Mouse (Mus musculus) G1E (cell line): ENCODE results near the gene Acp4. TPM values are rescaled to one million over a fixed set of nuclear protein-coding genes. Genes with fewer than 3 reads are reported as not detected.

ENCODE experiments used
- ATAC-seq: 2 replicates; pipeline ENCODE4 v1.8.0; 2016; ENCODE audit warnings: mild to moderate bottlenecking; ENCODE audit not compliant: insufficient number of reproducible peaks, poor library complexity, low FRiP score, severe bottlenecking; ENCODE audit errors: extremely low read depth
- DNase-seq: peaks from one replicate; pipeline ENCODE4 v3.0.0; 2012; ENCODE audit warnings: low spot score
- H3K27me3 ChIP-seq: 2 replicates; pipeline ENCODE4 v1.6.1; 2012; ENCODE audit warnings: mild to moderate bottlenecking, low read length, inconsistent platforms; ENCODE audit not compliant: insufficient read depth
- H3K36me3 ChIP-seq: replicated peaks from 2 replicates; pipeline ENCODE3; 2012; ENCODE audit warnings: mild to moderate bottlenecking, inconsistent platforms
- H3K4me1 ChIP-seq: 2 replicates; pipeline ENCODE4 v1.6.1; 2012; ENCODE audit warnings: low read depth, low read length, inconsistent platforms, mixed read lengths; ENCODE audit not compliant: insufficient read depth
- H3K4me3 ChIP-seq: 2 replicates; pipeline ENCODE4 v1.5.1; 2012; ENCODE audit warnings: low read depth, mild to moderate bottlenecking, inconsistent platforms, low read length, moderate library complexity, mixed read lengths
- H3K9me3 ChIP-seq: replicated peaks from 2 replicates; pipeline ENCODE4 v1.6.1; 2012; ENCODE audit warnings: inconsistent platforms
- CTCF ChIP-seq: IDR thresholded peaks from 2 replicates; pipeline ENCODE4 v1.5.1; 2012; ENCODE audit warnings: low read depth, low read length, inconsistent platforms, mixed read lengths
- GATA1 ChIP-seq: IDR thresholded peaks from 2 replicates; pipeline ENCODE4 v1.6.1; 2012; ENCODE audit warnings: borderline replicate concordance, low read length, inconsistent platforms, mixed read lengths
- GATA2 ChIP-seq: IDR thresholded peaks from 2 replicates; pipeline ENCODE4 v1.6.1; 2012; ENCODE audit warnings: low read depth, low read length, inconsistent platforms, borderline replicate concordance
- POLR2AphosphoS5 ChIP-seq: IDR thresholded peaks from 2 replicates; pipeline ENCODE4 v1.6.1; 2012; ENCODE audit warnings: low read depth, low read length, inconsistent platforms; ENCODE audit not compliant: insufficient replicate concordance
- TAL1 ChIP-seq: conservative IDR thresholded peaks from 2 replicates; pipeline ENCODE4 v1.6.1; 2012; ENCODE audit warnings: low read depth, low read length, inconsistent platforms, mixed read lengths
- polyA plus RNA-seq: library from polyadenylated mRNA; stranded (reverse); fragments of >175 nt; gene quantifications from 2 replicates; pipeline ENCODE4 v1.2.3, GENCODE M21; 2012
- total RNA-seq, 2 experiments: library from RNA; stranded (forward) in 1 of 2; stranded (reverse) in 1 of 2; fragments of 200-1000 nt in 1 of 2; fragments of >200 nt in 1 of 2; fragmentation: Nextera tagmentation in 1 of 2; gene quantifications; 2 replicates each; pipeline ENCODE4 v1.2.3; 2014 to 2017

The Acp4 gene
- total and polyA plus RNA-seq, 3 experiments: not detected

- peaks cover 31% of the 10 kb centered on the region for H3K27me3 ChIP-seq
- DNase-seq (no peak), ATAC-seq (no peak)
- no peaks in the 10 kb centered on the region for H3K9me3 ChIP-seq
- H3K4me3 ChIP-seq: no peak overlapping the region
- peaks cover 10% of the 10 kb centered on the region for H3K4me1 ChIP-seq
- no peaks in the 10 kb centered on the region for H3K36me3 ChIP-seq
- TF ChIP-seq CTCF: no peak
- TF ChIP-seq GATA1: no peak
- no peak for TF ChIP-seq GATA2
- no peak for TF ChIP-seq TAL1
- no peak for TF ChIP-seq POLR2AphosphoS5
These were observed 12.2 kb upstream of the Acp4 start for GRCm38 (mm10) chr7:44269397-44269796.

GRCm38 (mm10) chr7:44268117-44268516, 10.9 kb upstream of the Acp4 start:
- Histone ChIP-seq H3K27me3 (peaks cover 28% of the 10 kb centered on the region), H3K4me3 (no peak overlapping the region), H3K4me1 (peaks cover 13% of the 10 kb centered on the region), H3K36me3 (no peaks in the 10 kb centered on the region), H3K9me3 (no peaks in the 10 kb centered on the region)
- ATAC-seq (no peak), DNase-seq (no peak)
- no peak for TF ChIP-seq TAL1

DNA sequence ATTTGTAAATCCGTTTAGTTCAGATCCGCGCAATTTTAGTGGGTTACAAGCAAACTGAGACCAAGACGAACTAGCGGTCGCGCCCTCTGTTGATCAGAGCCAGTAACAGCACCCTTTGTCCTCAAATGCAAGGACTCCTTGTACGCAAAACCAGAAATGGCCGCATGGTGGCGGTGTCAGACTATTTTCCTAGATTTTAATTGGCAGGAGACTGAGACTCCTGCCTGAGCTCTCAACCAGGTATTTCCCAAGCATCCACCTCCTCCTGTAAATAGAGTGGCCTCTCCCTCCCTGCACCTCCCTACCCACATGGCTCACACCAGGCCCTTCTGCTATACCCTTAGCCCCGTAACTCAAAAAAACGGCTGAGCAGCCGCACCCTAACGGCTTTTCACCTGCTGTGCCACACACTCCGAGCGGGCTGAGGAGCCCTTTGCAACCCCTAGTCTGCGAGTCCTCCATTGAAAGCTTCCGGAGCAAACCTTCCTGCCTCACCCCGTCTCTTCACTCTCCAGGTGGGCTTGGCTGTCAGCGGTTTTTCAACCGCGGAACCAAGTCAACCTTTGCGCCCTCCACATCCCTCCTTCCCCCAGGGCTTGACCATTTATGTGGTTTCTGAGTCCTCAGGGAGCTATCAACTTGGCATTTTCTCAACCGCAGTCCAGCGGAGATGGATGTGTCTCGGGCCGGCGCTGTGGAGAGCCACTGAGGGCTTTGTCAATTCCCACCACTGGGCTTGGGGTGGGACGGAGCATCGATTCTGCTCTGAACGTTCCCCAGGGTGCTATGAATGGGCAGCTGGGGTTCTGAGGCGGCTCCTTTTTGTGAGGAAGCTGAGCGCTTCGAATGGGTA, 5.8 kb upstream of the Acp4 start:
- Histone ChIP-seq H3K4me1 (peaks cover 6% of the 10 kb centered on the region), H3K4me3 (no peak overlapping the region), H3K27me3 (peaks cover 45% of the 10 kb centered on the region), H3K36me3 (no peaks in the 10 kb centered on the region), H3K9me3 (no peaks in the 10 kb centered on the region)
- DNase-seq (peak; percentile 53), ATAC-seq (peak; percentile 49)
- TF ChIP-seq POLR2AphosphoS5 (no peak), CTCF (peak; percentile 96), TAL1 (no peak)

GRCm38 (mm10) chr7:44261147-44261546, 4.0 kb upstream of the Acp4 start, which contains the start of gene Gm15517:
Gene Gm15517, plus strand, starts transcription at chr7:44261447.
- Histone ChIP-seq H3K9me3 (no peaks in the 10 kb centered on the region), H3K27me3 (peaks cover 37% of the 10 kb centered on the region), H3K4me1 (peaks cover 6% of the 10 kb centered on the region), H3K4me3 (no peak within 1 kb of the TSS), H3K36me3 (peaks cover 5% of the 10 kb centered on the region)
- no peak for TF ChIP-seq TAL1
- no peak for TF ChIP-seq CTCF
- no peak for TF ChIP-seq GATA2
- no peak for TF ChIP-seq GATA1
- TF ChIP-seq POLR2AphosphoS5: no peak
- DNase-seq (no peak), ATAC-seq (no peak)

- H3K4me1 ChIP-seq: peaks cover 6% of the 10 kb centered on the region
- DNase-seq (no peak), ATAC-seq (no peak)
- H3K36me3 ChIP-seq: peaks cover 9% of the 10 kb centered on the region
- no peak overlapping the region for H3K4me3 ChIP-seq
- H3K27me3 ChIP-seq: peaks cover 37% of the 10 kb centered on the region
- no peaks in the 10 kb centered on the region for H3K9me3 ChIP-seq
- TF ChIP-seq GATA1 (no peak), CTCF (no peak), GATA2 (no peak), TAL1 (no peak), POLR2AphosphoS5 (no peak)
These were observed 3.2 kb upstream of the Acp4 start for GRCm38 (mm10) chr7:44260410-44260809.

DNA sequence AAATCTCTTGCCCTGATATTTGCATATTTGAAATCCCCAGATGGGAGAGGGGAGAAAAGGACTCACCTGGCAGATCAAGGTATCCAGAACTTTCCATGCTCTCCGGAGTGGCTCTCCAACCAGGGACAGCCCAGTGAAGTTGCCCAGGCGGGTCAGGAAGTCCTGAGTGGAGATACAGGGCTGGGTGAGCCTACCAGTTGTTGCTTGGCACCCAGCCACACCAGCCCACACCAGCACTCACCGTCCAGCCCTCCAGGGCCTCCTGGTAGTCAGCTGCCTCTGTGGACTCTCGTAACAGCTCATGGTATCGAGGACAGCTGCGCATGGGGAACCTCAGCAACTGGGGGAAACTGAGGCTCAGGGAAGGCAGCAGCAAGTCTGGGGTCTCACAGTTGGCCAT, 2.2 kb downstream of the Acp4 start:
- H3K9me3 ChIP-seq: no peaks in the 10 kb centered on the region
- peaks cover 10% of the 10 kb centered on the region for H3K27me3 ChIP-seq
- H3K36me3 ChIP-seq: peaks cover 59% of the 10 kb centered on the region
- no peak overlapping the region for H3K4me3 ChIP-seq
- TF ChIP-seq TAL1 (no peak), CTCF (no peak), POLR2AphosphoS5 (no peak), GATA2 (no peak), GATA1 (no peak)
- DNase-seq (no peak), ATAC-seq (no peak)
- H3K4me1 ChIP-seq: peaks cover 34% of the 10 kb centered on the region
